Comparison of ENCODE assay signal across 8 mouse cellular contexts in the genomic region with DNA sequence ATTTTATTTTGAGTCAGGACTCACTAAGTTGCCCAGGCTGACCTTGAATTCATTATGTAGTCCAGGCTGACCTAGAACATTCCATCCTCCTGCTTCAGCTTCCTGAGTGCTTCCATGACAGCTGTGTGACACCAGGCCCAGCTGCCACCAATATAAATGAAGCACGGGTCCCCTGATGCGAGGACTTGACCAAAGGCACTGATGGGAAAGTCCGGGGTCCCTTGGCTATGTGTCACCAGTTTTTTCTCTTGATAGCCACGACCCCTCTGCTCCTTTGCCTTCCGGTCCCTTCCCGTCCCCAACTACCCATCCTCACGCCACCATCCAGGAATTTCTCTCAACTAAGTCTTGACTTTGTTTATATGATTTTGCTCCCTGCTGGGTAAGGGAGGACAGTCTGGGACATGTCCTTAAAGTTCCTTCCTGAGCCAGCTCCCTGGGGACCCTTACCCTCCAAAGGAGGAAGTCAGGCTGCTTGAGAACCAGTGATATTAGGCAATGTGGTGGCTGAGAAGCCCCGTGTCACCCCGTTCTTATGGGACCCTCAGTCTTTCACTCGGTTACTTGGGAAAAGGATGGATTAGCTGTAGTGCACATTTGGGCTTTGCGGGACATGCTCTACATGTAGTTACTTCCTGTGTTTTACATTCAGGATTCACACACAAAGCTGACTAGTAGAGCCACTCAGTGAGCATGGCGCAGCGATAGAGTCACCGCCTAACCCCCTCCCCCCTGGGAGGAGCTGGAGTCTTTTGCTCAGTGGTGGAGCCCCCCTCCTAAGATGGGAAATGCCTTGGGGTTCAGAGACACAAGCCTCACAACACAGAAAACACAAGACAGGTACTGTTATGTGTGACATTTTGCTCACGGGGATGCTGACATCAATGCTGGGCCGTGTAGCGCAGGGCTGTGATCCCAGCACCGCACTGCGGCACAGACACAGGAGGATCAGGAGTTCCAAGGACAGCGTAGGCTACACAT. TPM values are rescaled to one million over a fixed set of nuclear protein-coding genes. Genes with fewer than 3 reads are reported as not detected.
A peak's percentile ranks its signal among the peaks of the same experiment; 100 is the strongest.
DNase-seq lines count a peak whose midpoint lies in the region; ATAC-seq and TF ChIP-seq lines count a peak whose summit lies in the region.

No protein-coding gene starts in this region.

- ATAC-seq in embryonic facial prominence, embryonic 15.5 days (ENCODE audit: insufficient number of reproducible peaks, low FRiP score, low TSS enrichment, low read depth), result no peak
- no peak for ATAC-seq in heart, postnatal 0 days (ENCODE audit: insufficient read depth, low read depth)
- peak; percentile 2 for ATAC-seq in lung, postnatal 0 days

- H3K4me3 ChIP-seq in embryonic facial prominence, embryonic 15.5 days (replicated peaks), result peak overlapping the region; percentile 72
- H3K4me3 ChIP-seq in heart, postnatal 0 days (ENCODE audit: low read depth, low read length), result peak overlapping the region; percentile 73
- peak overlapping the region; percentile 64 for H3K4me3 ChIP-seq in lung, postnatal 0 days (ENCODE audit: low read depth, low read length)

- peak overlapping the region; percentile 81 for H3K4me2 ChIP-seq in embryonic facial prominence, embryonic 15.5 days (replicated peaks)
- peak overlapping the region; percentile 74 for H3K4me2 ChIP-seq in heart, postnatal 0 days (ENCODE audit: low read depth, low read length)
- H3K4me2 ChIP-seq in lung, postnatal 0 days (replicated peaks; ENCODE audit: low read depth, low read length), result peak overlapping the region; percentile 78

- peak; percentile 19 for DNase-seq in gastrocnemius, postnatal 10 days
- no peak for DNase-seq in gastrocnemius, postnatal 25 days
- DNase-seq in adrenal gland, postnatal 36 days, result peak; percentile 55 to 65
- peak; percentile 59 for DNase-seq in heart, postnatal 0 days (ENCODE audit: low spot score)
- DNase-seq in layer of hippocampus, postnatal 10 days (ENCODE audit: low spot score in 2 of 2), result peak; percentile 48 to 62
- DNase-seq in lung, postnatal 0 days (ENCODE audit: low spot score), result peak; percentile 76
- peak; percentile 62 for DNase-seq in splenic B cell, adult 2 months (ENCODE audit: low read depth, low spot score)

- H3K27ac ChIP-seq in embryonic facial prominence, embryonic 15.5 days (replicated peaks), result peak overlapping the region; percentile 100
- peak overlapping the region; percentile 95 for H3K27ac ChIP-seq in heart, postnatal 0 days (ENCODE audit: low read depth)
- peak overlapping the region; percentile 96 for H3K27ac ChIP-seq in lung, postnatal 0 days (ENCODE audit: low read length)

- peaks cover 4% of the 10 kb centered on the region; the same call in 1 of the 2 replicates for H3K36me3 ChIP-seq in embryonic facial prominence, embryonic 15.5 days
- H3K36me3 ChIP-seq in heart, postnatal 0 days (replicated peaks; ENCODE audit: control insufficient read depth, insufficient read depth, low read length), result peaks cover 18% of the 10 kb centered on the region
- no peaks in the 10 kb centered on the region for H3K36me3 ChIP-seq in lung, postnatal 0 days (ENCODE audit: insufficient read depth, low read length)
- H3K36me3 ChIP-seq in splenic B cell, adult 2 months (ENCODE audit: control insufficient read depth, insufficient read depth, low read length, poor library complexity, severe bottlenecking), result no peaks in the 10 kb centered on the region; the same call in 1 of the 2 replicates

- H3K4me1 ChIP-seq in embryonic facial prominence, embryonic 15.5 days, result peaks cover 21% of the 10 kb centered on the region
- peaks cover 13% of the 10 kb centered on the region for H3K4me1 ChIP-seq in heart, postnatal 0 days (ENCODE audit: control insufficient read depth, insufficient read depth)
- H3K4me1 ChIP-seq in lung, postnatal 0 days (ENCODE audit: insufficient read depth, low read depth, low read length), result peaks cover 8% of the 10 kb centered on the region

- H3K9ac ChIP-seq in embryonic facial prominence, embryonic 15.5 days, result peak overlapping the region; percentile 60
- H3K9ac ChIP-seq in heart, postnatal 0 days (replicated peaks; ENCODE audit: low read depth, low read length), result peak overlapping the region; percentile 64
- H3K9ac ChIP-seq in lung, postnatal 0 days (replicated peaks; ENCODE audit: low read depth), result peak overlapping the region; percentile 68

- H3K27me3 ChIP-seq in embryonic facial prominence, embryonic 15.5 days, result no peaks in the 10 kb centered on the region
- H3K27me3 ChIP-seq in heart, postnatal 0 days (ENCODE audit: control insufficient read depth, insufficient read depth, low read length), result no peaks in the 10 kb centered on the region
- H3K27me3 ChIP-seq in lung, postnatal 0 days (replicated peaks; ENCODE audit: insufficient read depth, low read length), result no peaks in the 10 kb centered on the region
- no peaks in the 10 kb centered on the region for H3K27me3 ChIP-seq in splenic B cell, adult 2 months (ENCODE audit: control insufficient read depth, insufficient read depth, low read length, poor library complexity, severe bottlenecking)

- WGBS in embryonic facial prominence, embryonic 15.5 days, result 16% methylated on average over 20 of the region's 20 CpGs
- 11% methylated on average over 20 of the region's 20 CpGs for WGBS in heart, postnatal 0 days
- WGBS in lung, postnatal 0 days, result 9% methylated on average over 20 of the region's 20 CpGs

- no peak for TF ChIP-seq CTCF in heart, postnatal 0 days (IDR thresholded peaks at IDR 0.05; ENCODE audit: low read depth)
- TF ChIP-seq CTCF in lung, postnatal 0 days (IDR thresholded peaks at IDR 0.05), result no peak

- no peaks in the 10 kb centered on the region for H3K9me3 ChIP-seq in embryonic facial prominence, embryonic 15.5 days (replicated peaks)
- H3K9me3 ChIP-seq in heart, postnatal 0 days (replicated peaks; ENCODE audit: control insufficient read depth, low read length), result no peaks in the 10 kb centered on the region
- no peaks in the 10 kb centered on the region for H3K9me3 ChIP-seq in lung, postnatal 0 days (ENCODE audit: low read length)

- TF ChIP-seq EP300 in heart, postnatal 0 days (IDR thresholded peaks at IDR 0.05; ENCODE audit: low read depth), result no peak
- no peak for TF ChIP-seq EP300 in lung, postnatal 0 days (IDR thresholded peaks at IDR 0.05)

RNA-seq across cellular contexts. Expression of gene Opa3, which starts 1.0 kb away (rescaled TPM):
- 10 to 100 TPM; 36.9 to 37.8 TPM for total RNA-seq in gastrocnemius, postnatal 10 days (2021)
- 10 to 100 TPM; 39.4 to 41.3 TPM for total RNA-seq in gastrocnemius, postnatal 25 days (2021)
- 10 to 100 TPM; 31.7 to 37.4 TPM for total RNA-seq in adrenal gland, postnatal 36 days (2021)
- 30.8 and 32.5 TPM in 2 replicates for polyA plus RNA-seq in embryonic facial prominence, embryonic 15.5 days (2015; fragmentation: Nextera tagmentation; extraction: Ambion mirVana)
- 52.9 and 56.4 TPM in 2 replicates for total RNA-seq in heart, postnatal 0 days (2014; rRNA removed; ENCODE audit: low replicate concordance)
- polyA plus RNA-seq in heart, postnatal 0 days (2015; fragmentation: Nextera tagmentation; extraction: Ambion mirVana), result 37.6 and 40.5 TPM in 2 replicates
- total RNA-seq in layer of hippocampus, postnatal 10 days (2021), result 10 to 100 TPM; 36.2 to 37.8 TPM
- polyA plus RNA-seq in lung, postnatal 0 days (2015; fragmentation: Nextera tagmentation; extraction: Ambion mirVana), result 18.8 and 19.0 TPM in 2 replicates

RNA-seq across cellular contexts. Expression of gene Gpr4, which starts 14.8 kb away (rescaled TPM):
- total RNA-seq in gastrocnemius, postnatal 10 days (2021), result 1 to 10 TPM; 2.3 to 3.4 TPM
- total RNA-seq in gastrocnemius, postnatal 25 days (2021), result 1 to 10 TPM; 1.7 to 2.4 TPM
- 10 to 100 TPM in 1 of 2 experiments, 1 to 10 TPM in 1; 5.9 to 12.9 TPM for total RNA-seq in adrenal gland, postnatal 36 days (2021)
- 1.7 and 1.9 TPM in 2 replicates for polyA plus RNA-seq in embryonic facial prominence, embryonic 15.5 days (2015; fragmentation: Nextera tagmentation; extraction: Ambion mirVana)
- 3.5 and 10.6 TPM in 2 replicates for total RNA-seq in heart, postnatal 0 days (2014; rRNA removed; ENCODE audit: low replicate concordance)
- polyA plus RNA-seq in heart, postnatal 0 days (2015; fragmentation: Nextera tagmentation; extraction: Ambion mirVana), result 3.6 TPM in 2 replicates
- 1 to 10 TPM; 3.5 to 3.6 TPM for total RNA-seq in layer of hippocampus, postnatal 10 days (2021)
- 2.7 and 3.1 TPM in 2 replicates for polyA plus RNA-seq in lung, postnatal 0 days (2015; fragmentation: Nextera tagmentation; extraction: Ambion mirVana)

RNA-seq across cellular contexts. Expression of gene Vasp, which starts 44.5 kb away (rescaled TPM):
- total RNA-seq in gastrocnemius, postnatal 10 days (2021), result 10 to 100 TPM; 35.7 to 53.5 TPM
- total RNA-seq in gastrocnemius, postnatal 25 days (2021), result 10 to 100 TPM; 16.3 to 18.0 TPM
- total RNA-seq in adrenal gland, postnatal 36 days (2021), result 10 to 100 TPM; 45.4 to 55.0 TPM
- 85.2 TPM in 2 replicates for polyA plus RNA-seq in embryonic facial prominence, embryonic 15.5 days (2015; fragmentation: Nextera tagmentation; extraction: Ambion mirVana)
- 115 and 127 TPM in 2 replicates for total RNA-seq in heart, postnatal 0 days (2014; rRNA removed; ENCODE audit: low replicate concordance)
- polyA plus RNA-seq in heart, postnatal 0 days (2015; fragmentation: Nextera tagmentation; extraction: Ambion mirVana), result 67.7 and 72.2 TPM in 2 replicates
- 10 to 100 TPM; 26.4 to 27.3 TPM for total RNA-seq in layer of hippocampus, postnatal 10 days (2021)
- polyA plus RNA-seq in lung, postnatal 0 days (2015; fragmentation: Nextera tagmentation; extraction: Ambion mirVana), result 109 and 121 TPM in 2 replicates

RNA-seq across cellular contexts. Expression of gene Eml2, which starts 50.9 kb away (rescaled TPM):
- 10 to 100 TPM; 14.9 to 17.6 TPM for total RNA-seq in gastrocnemius, postnatal 10 days (2021)
- 1 to 10 TPM; 8.4 to 9.4 TPM for total RNA-seq in gastrocnemius, postnatal 25 days (2021)
- total RNA-seq in adrenal gland, postnatal 36 days (2021), result 10 to 100 TPM; 45.2 to 65.2 TPM
- polyA plus RNA-seq in embryonic facial prominence, embryonic 15.5 days (2015; fragmentation: Nextera tagmentation; extraction: Ambion mirVana), result 10.4 and 12.8 TPM in 2 replicates
- 34.8 and 58.9 TPM in 2 replicates for total RNA-seq in heart, postnatal 0 days (2014; rRNA removed; ENCODE audit: low replicate concordance)
- 23.7 and 26.8 TPM in 2 replicates for polyA plus RNA-seq in heart, postnatal 0 days (2015; fragmentation: Nextera tagmentation; extraction: Ambion mirVana)
- total RNA-seq in layer of hippocampus, postnatal 10 days (2021), result 100 to 1,000 TPM; 183 to 198 TPM
- polyA plus RNA-seq in lung, postnatal 0 days (2015; fragmentation: Nextera tagmentation; extraction: Ambion mirVana), result 17.9 and 21.7 TPM in 2 replicates

RNA-seq across cellular contexts. Expression of gene Ppm1n, which starts 52.8 kb away (rescaled TPM):
- not detected for total RNA-seq in gastrocnemius, postnatal 10 days (2021)
- total RNA-seq in gastrocnemius, postnatal 25 days (2021), result not detected
- not detected for total RNA-seq in adrenal gland, postnatal 36 days (2021)
- 0.14 and 0.41 TPM in 2 replicates for polyA plus RNA-seq in embryonic facial prominence, embryonic 15.5 days (2015; fragmentation: Nextera tagmentation; extraction: Ambion mirVana)
- not detected in 2 replicates for total RNA-seq in heart, postnatal 0 days (2014; rRNA removed; ENCODE audit: low replicate concordance)
- 0.47 and 0.56 TPM in 2 replicates for polyA plus RNA-seq in heart, postnatal 0 days (2015; fragmentation: Nextera tagmentation; extraction: Ambion mirVana)
- total RNA-seq in layer of hippocampus, postnatal 10 days (2021), result under 1 TPM in 1 of 2 experiments, not detected in 1; 0.31 TPM
- polyA plus RNA-seq in lung, postnatal 0 days (2015; fragmentation: Nextera tagmentation; extraction: Ambion mirVana), result not detected in 2 replicates
